Mouse (Mus musculus): ENCODE data around the gene Ndufa10. TPM values are rescaled to one million over a fixed set of nuclear protein-coding genes. Genes with fewer than 3 reads are reported as not detected.
A peak's percentile ranks its signal among the peaks of the same experiment; 100 is the strongest.

Ndufa10 gene
- polyA plus RNA-seq, 1 experiment from 2014 or later = 289 TPM

GRCm38 (mm10) chr1:92468891-92469290 is 4.8 kb downstream of the Ndufa10 start:
- no peak overlapping the region for H3K4me3 ChIP-seq (replicated peaks; ENCODE audit: low read length)
- H3K9ac ChIP-seq (ENCODE audit: low read length) = no peak overlapping the region
- ATAC-seq (ENCODE audit: insufficient read depth, low FRiP score) = no peak
- no peaks in the 10 kb centered on the region for H3K9me3 ChIP-seq (replicated peaks; ENCODE audit: control insufficient read depth, low read length)
- H3K27ac ChIP-seq (ENCODE audit: low read length) = no peak overlapping the region
- H3K4me2 ChIP-seq (ENCODE audit: low read depth, low read length) = no peak overlapping the region
- H3K4me1 ChIP-seq (ENCODE audit: control insufficient read depth, insufficient read depth, low read length) = peaks cover 3% of the 10 kb centered on the region; the same call in 1 of the 2 replicates
- peaks cover 9% of the 10 kb centered on the region; the same call in 1 of the 2 replicates for H3K36me3 ChIP-seq (ENCODE audit: control insufficient read depth, insufficient read depth, low read length)
- 75% methylated on average over 4 of the region's 4 CpGs for WGBS
- no peaks in the 10 kb centered on the region for H3K27me3 ChIP-seq (ENCODE audit: control insufficient read depth, insufficient read depth, low read length)

- Histone ChIP-seq H3K4me3 (replicated peaks; ENCODE audit: low read length) (no peak overlapping the region), H3K27me3 (ENCODE audit: control insufficient read depth, insufficient read depth, low read length) (no peaks in the 10 kb centered on the region), H3K4me1 (ENCODE audit: control insufficient read depth, insufficient read depth, low read length) (no peaks in the 10 kb centered on the region), H3K36me3 (ENCODE audit: control insufficient read depth, insufficient read depth, low read length) (peaks cover 7% of the 10 kb centered on the region), H3K9ac (ENCODE audit: low read length) (no peak overlapping the region), H3K4me2 (ENCODE audit: low read depth, low read length) (no peak overlapping the region), H3K27ac (ENCODE audit: low read length) (no peak overlapping the region), H3K9me3 (replicated peaks; ENCODE audit: control insufficient read depth, low read length) (0 out of 2 replicates have a peak, but pooled peaks cover 3% of the 10 kb centered on the region)
- WGBS = 89% methylated on average over 6 of the region's 6 CpGs
- no peak for ATAC-seq (ENCODE audit: insufficient read depth, low FRiP score)
Observed at GRCm38 (mm10) chr1:92458416-92458815, 15.2 kb downstream of the Ndufa10 start.

GRCm38 (mm10) chr1:92457758-92458157 is 15.9 kb downstream of the Ndufa10 start:
- no peak overlapping the region for H3K27ac ChIP-seq (ENCODE audit: low read length)
- H3K9ac ChIP-seq (ENCODE audit: low read length) = no peak overlapping the region
- ATAC-seq (ENCODE audit: insufficient read depth, low FRiP score) = no peak
- peaks cover 7% of the 10 kb centered on the region for H3K36me3 ChIP-seq (ENCODE audit: control insufficient read depth, insufficient read depth, low read length)
- no peak overlapping the region for H3K4me2 ChIP-seq (ENCODE audit: low read depth, low read length)
- 0 out of 2 replicates have a peak, but pooled peaks cover 3% of the 10 kb centered on the region for H3K9me3 ChIP-seq (replicated peaks; ENCODE audit: control insufficient read depth, low read length)
- no peaks in the 10 kb centered on the region for H3K27me3 ChIP-seq (ENCODE audit: control insufficient read depth, insufficient read depth, low read length)
- no peak overlapping the region for H3K4me3 ChIP-seq (replicated peaks; ENCODE audit: low read length)
- H3K4me1 ChIP-seq (ENCODE audit: control insufficient read depth, insufficient read depth, low read length) = no peaks in the 10 kb centered on the region

GRCm38 (mm10) chr1:92453751-92454445 is 19.8 kb downstream of the Ndufa10 start:
- 0 out of 2 replicates have a peak, but pooled peaks cover 3% of the 10 kb centered on the region for H3K9me3 ChIP-seq (replicated peaks; ENCODE audit: control insufficient read depth, low read length)
- no peak overlapping the region for H3K27ac ChIP-seq (ENCODE audit: low read length)
- H3K4me3 ChIP-seq (replicated peaks; ENCODE audit: low read length) = no peak overlapping the region
- no peak for ATAC-seq (ENCODE audit: insufficient read depth, low FRiP score)
- H3K36me3 ChIP-seq (ENCODE audit: control insufficient read depth, insufficient read depth, low read length) = peaks cover 13% of the 10 kb centered on the region
- no peak overlapping the region for H3K4me2 ChIP-seq (ENCODE audit: low read depth, low read length)
- no peaks in the 10 kb centered on the region for H3K27me3 ChIP-seq (ENCODE audit: control insufficient read depth, insufficient read depth, low read length)
- H3K9ac ChIP-seq (ENCODE audit: low read length) = no peak overlapping the region
- H3K4me1 ChIP-seq (ENCODE audit: control insufficient read depth, insufficient read depth, low read length) = no peaks in the 10 kb centered on the region
- WGBS = 74% methylated on average over 8 of the region's 8 CpGs

GRCm38 (mm10) chr1:92448293-92448692 is 25.4 kb downstream of the Ndufa10 start:
- Histone ChIP-seq H3K4me3 (replicated peaks; ENCODE audit: low read length) (no peak overlapping the region), H3K4me1 (ENCODE audit: control insufficient read depth, insufficient read depth, low read length) (no peaks in the 10 kb centered on the region), H3K9ac (ENCODE audit: low read length) (no peak overlapping the region), H3K4me2 (ENCODE audit: low read depth, low read length) (no peak overlapping the region), H3K27me3 (ENCODE audit: control insufficient read depth, insufficient read depth, low read length) (no peaks in the 10 kb centered on the region), H3K9me3 (replicated peaks; ENCODE audit: control insufficient read depth, low read length) (no peaks in the 10 kb centered on the region), H3K36me3 (ENCODE audit: control insufficient read depth, insufficient read depth, low read length) (peaks cover 26% of the 10 kb centered on the region), H3K27ac (ENCODE audit: low read length) (no peak overlapping the region)
- ATAC-seq (ENCODE audit: insufficient read depth, low FRiP score) = no peak
- WGBS = 77% methylated on average over 3 of the region's 3 CpGs

GRCm38 (mm10) chr1:92441453-92442063 is 32.1 kb downstream of the Ndufa10 start:
- 78% methylated on average over 6 of the region's 6 CpGs for WGBS
- peaks cover 25% of the 10 kb centered on the region for H3K36me3 ChIP-seq (ENCODE audit: control insufficient read depth, insufficient read depth, low read length)

GRCm38 (mm10) chr1:92440066-92440750 is 33.5 kb downstream of the Ndufa10 start:
- H3K9ac ChIP-seq (ENCODE audit: low read length) = no peak overlapping the region
- WGBS = 90% methylated on average over 9 of the region's 9 CpGs
- no peak overlapping the region for H3K4me3 ChIP-seq (replicated peaks; ENCODE audit: low read length)
- H3K4me2 ChIP-seq (ENCODE audit: low read depth, low read length) = no peak overlapping the region
- H3K36me3 ChIP-seq (ENCODE audit: control insufficient read depth, insufficient read depth, low read length) = peaks cover 17% of the 10 kb centered on the region; the same call in 1 of the 2 replicates
- peaks cover 11% of the 10 kb centered on the region for H3K4me1 ChIP-seq (ENCODE audit: control insufficient read depth, insufficient read depth, low read length)
- H3K9me3 ChIP-seq (replicated peaks; ENCODE audit: control insufficient read depth, low read length) = no peaks in the 10 kb centered on the region
- no peaks in the 10 kb centered on the region for H3K27me3 ChIP-seq (ENCODE audit: control insufficient read depth, insufficient read depth, low read length)
- no peak for ATAC-seq (ENCODE audit: insufficient read depth, low FRiP score)
- H3K27ac ChIP-seq (ENCODE audit: low read length) = no peak overlapping the region

More at GRCm38 (mm10) chr1:92441453-92442063, 32.1 kb downstream of the Ndufa10 start:
- no peak for ATAC-seq (ENCODE audit: insufficient read depth, low FRiP score)
- no peaks in the 10 kb centered on the region for H3K27me3 ChIP-seq (ENCODE audit: control insufficient read depth, insufficient read depth, low read length)
- H3K9ac ChIP-seq (ENCODE audit: low read length) = no peak overlapping the region
- H3K4me3 ChIP-seq (replicated peaks; ENCODE audit: low read length) = no peak overlapping the region
- H3K27ac ChIP-seq (ENCODE audit: low read length) = no peak overlapping the region
- H3K4me2 ChIP-seq (ENCODE audit: low read depth, low read length) = no peak overlapping the region
- H3K4me1 ChIP-seq (ENCODE audit: control insufficient read depth, insufficient read depth, low read length) = peaks cover 11% of the 10 kb centered on the region
- no peaks in the 10 kb centered on the region for H3K9me3 ChIP-seq (replicated peaks; ENCODE audit: control insufficient read depth, low read length)

- Histone ChIP-seq H3K4me1 (ENCODE audit: control insufficient read depth, insufficient read depth, low read length) (peaks cover 11% of the 10 kb centered on the region), H3K27ac (ENCODE audit: low read length) (peak overlapping the region; percentile 34; the same call in 1 of the 2 replicates), H3K36me3 (ENCODE audit: control insufficient read depth, insufficient read depth, low read length) (0 out of 2 replicates have a peak, but pooled peaks cover 11% of the 10 kb centered on the region), H3K27me3 (ENCODE audit: control insufficient read depth, insufficient read depth, low read length) (no peaks in the 10 kb centered on the region), H3K4me2 (ENCODE audit: low read depth, low read length) (no peak overlapping the region), H3K9ac (ENCODE audit: low read length) (no peak overlapping the region), H3K4me3 (replicated peaks; ENCODE audit: low read length) (no peak overlapping the region), H3K9me3 (replicated peaks; ENCODE audit: control insufficient read depth, low read length) (no peaks in the 10 kb centered on the region)
- ATAC-seq (ENCODE audit: insufficient read depth, low FRiP score) = peak; percentile 42; the same call in 1 of the 2 replicates
- 26% methylated on average over 9 of the region's 9 CpGs for WGBS
Observed at GRCm38 (mm10) chr1:92437678-92438271, 35.9 kb downstream of the Ndufa10 start.

Data from stomach, embryonic 16.5 days (tissue).